Mouse (Mus musculus): ENCODE data around the gene Gm36079. TPM values are rescaled to one million over a fixed set of nuclear protein-coding genes. Genes with fewer than 3 reads are reported as not detected.
A peak's percentile ranks its signal among the peaks of the same experiment; 100 is the strongest.
"Not testable (repeated sequence)": the region's sequence is repeated elsewhere in the genome, so short reads cannot be mapped to it uniquely, and the experiment has no call there.

Gene Gm36079
- not detected for total RNA-seq (2021)
- long read RNA-seq, experiment 1: 0 reads
- long read RNA-seq, experiment 2: 0 reads

- H3K27ac ChIP-seq; H3K4me3 ChIP-seq; intact Hi-C loops (cut with DNase I); DNase-seq (ENCODE audit: extremely low spot score in 1 of 2, low spot score in 2 of 2): not testable (repeated sequence)
Observed at GRCm38 (mm10) chr13:120026911-120027310, at the start of gene Gm36079. Gene Gm36079 (minus strand): TSS chr13:120027011.

- H3K27ac ChIP-seq; intact Hi-C loops (cut with DNase I); H3K4me3 ChIP-seq; DNase-seq (ENCODE audit: extremely low spot score in 1 of 2, low spot score in 2 of 2): not testable (repeated sequence)
Observed at GRCm38 (mm10) chr13:120070878-120071277, 44.1 kb upstream of the Gm36079 start.

GRCm38 (mm10) chr13:120070012-120070598, 43.3 kb upstream of the Gm36079 start:
- H3K27ac ChIP-seq; H3K4me3 ChIP-seq; DNase-seq (ENCODE audit: extremely low spot score in 1 of 2, low spot score in 2 of 2); intact Hi-C loops (cut with DNase I): not testable (repeated sequence)

GRCm38 (mm10) chr13:120063439-120064089, 36.8 kb upstream of the Gm36079 start:
- intact Hi-C loops (cut with DNase I); H3K27ac ChIP-seq; DNase-seq (ENCODE audit: extremely low spot score in 1 of 2, low spot score in 2 of 2); H3K4me3 ChIP-seq: not testable (repeated sequence)

- H3K4me3 ChIP-seq; intact Hi-C loops (cut with DNase I); DNase-seq (ENCODE audit: extremely low spot score in 1 of 2, low spot score in 2 of 2); H3K27ac ChIP-seq: not testable (repeated sequence)
Observed at GRCm38 (mm10) chr13:120062903-120063302, 36.1 kb upstream of the Gm36079 start.

GRCm38 (mm10) chr13:120052085-120052484, 25.3 kb upstream of the Gm36079 start, which contains the start of gene Gm21188:
Gene Gm21188 (minus strand): TSS chr13:120052194.
- intact Hi-C loops (cut with DNase I); DNase-seq (ENCODE audit: extremely low spot score in 1 of 2, low spot score in 2 of 2): not testable (repeated sequence)

GRCm38 (mm10) chr13:120048608-120049007, 21.8 kb upstream of the Gm36079 start:
- H3K4me3 ChIP-seq; H3K27ac ChIP-seq; DNase-seq (ENCODE audit: extremely low spot score in 1 of 2, low spot score in 2 of 2); intact Hi-C loops (cut with DNase I): not testable (repeated sequence)

More at GRCm38 (mm10) chr13:120052085-120052484, 25.3 kb upstream of the Gm36079 start, which contains the start of gene Gm21188:
- H3K27ac ChIP-seq, H3K4me3 ChIP-seq: not testable (repeated sequence)

- H3K4me3 ChIP-seq; DNase-seq (ENCODE audit: extremely low spot score in 1 of 2, low spot score in 2 of 2); H3K27ac ChIP-seq; intact Hi-C loops (cut with DNase I): not testable (repeated sequence)
Observed at GRCm38 (mm10) chr13:120048186-120048585, 21.4 kb upstream of the Gm36079 start.

- H3K27ac ChIP-seq; H3K4me3 ChIP-seq; DNase-seq (ENCODE audit: extremely low spot score in 1 of 2, low spot score in 2 of 2); intact Hi-C loops (cut with DNase I): not testable (repeated sequence)
Observed at GRCm38 (mm10) chr13:120046422-120047209, 19.8 kb upstream of the Gm36079 start.

GRCm38 (mm10) chr13:120041145-120041544, 14.3 kb upstream of the Gm36079 start:
- not testable (repeated sequence) for H3K27ac ChIP-seq

GRCm38 (mm10) chr13:120037881-120038280, 11.1 kb upstream of the Gm36079 start:
- H3K4me3 ChIP-seq; intact Hi-C loops (cut with DNase I); DNase-seq (ENCODE audit: extremely low spot score in 1 of 2, low spot score in 2 of 2); H3K27ac ChIP-seq: not testable (repeated sequence)

More at GRCm38 (mm10) chr13:120041145-120041544, 14.3 kb upstream of the Gm36079 start:
- H3K4me3 ChIP-seq; intact Hi-C loops (cut with DNase I): not testable (repeated sequence)
- peak; percentile 33 for TF ChIP-seq CTCF (IDR thresholded peaks at IDR 0.05)
- peak in 1 of 2 experiments; percentile 33 for DNase-seq (ENCODE audit: extremely low spot score in 1 of 2, low spot score in 2 of 2)

GRCm38 (mm10) chr13:120036577-120037115, 9.8 kb upstream of the Gm36079 start:
- DNase-seq (ENCODE audit: extremely low spot score in 1 of 2, low spot score in 2 of 2); intact Hi-C loops (cut with DNase I); H3K27ac ChIP-seq; H3K4me3 ChIP-seq: not testable (repeated sequence)

GRCm38 (mm10) chr13:120035151-120035550, 8.3 kb upstream of the Gm36079 start:
- peak in 1 of 2 experiments; percentile 34 for DNase-seq (ENCODE audit: extremely low spot score in 1 of 2, low spot score in 2 of 2)
- intact Hi-C loops (cut with DNase I); H3K27ac ChIP-seq; H3K4me3 ChIP-seq: not testable (repeated sequence)

- DNase-seq (ENCODE audit: extremely low spot score in 1 of 2, low spot score in 2 of 2); H3K4me3 ChIP-seq; intact Hi-C loops (cut with DNase I); H3K27ac ChIP-seq: not testable (repeated sequence)
Observed at GRCm38 (mm10) chr13:120034637-120035036, 7.8 kb upstream of the Gm36079 start.

- intact Hi-C loops (cut with DNase I); H3K27ac ChIP-seq; H3K4me3 ChIP-seq: not testable (repeated sequence)
- peak; percentile 22 to 52 for DNase-seq (ENCODE audit: extremely low spot score in 1 of 2, low spot score in 2 of 2)
Observed at GRCm38 (mm10) chr13:120033516-120034190, 6.8 kb upstream of the Gm36079 start.

GRCm38 (mm10) chr13:120031676-120032075, 4.9 kb upstream of the Gm36079 start:
- H3K27ac ChIP-seq; H3K4me3 ChIP-seq; intact Hi-C loops (cut with DNase I): not testable (repeated sequence)
- peak; percentile 17 to 53 for DNase-seq (ENCODE audit: extremely low spot score in 1 of 2, low spot score in 2 of 2)
